Mouse (Mus musculus): ENCODE measurements around the gene Chd9.
"Not testable (repeated sequence)": the region's sequence is repeated elsewhere in the genome, so short reads cannot be mapped to it uniquely, and the experiment has no call there.

Chd9 gene

DNA sequence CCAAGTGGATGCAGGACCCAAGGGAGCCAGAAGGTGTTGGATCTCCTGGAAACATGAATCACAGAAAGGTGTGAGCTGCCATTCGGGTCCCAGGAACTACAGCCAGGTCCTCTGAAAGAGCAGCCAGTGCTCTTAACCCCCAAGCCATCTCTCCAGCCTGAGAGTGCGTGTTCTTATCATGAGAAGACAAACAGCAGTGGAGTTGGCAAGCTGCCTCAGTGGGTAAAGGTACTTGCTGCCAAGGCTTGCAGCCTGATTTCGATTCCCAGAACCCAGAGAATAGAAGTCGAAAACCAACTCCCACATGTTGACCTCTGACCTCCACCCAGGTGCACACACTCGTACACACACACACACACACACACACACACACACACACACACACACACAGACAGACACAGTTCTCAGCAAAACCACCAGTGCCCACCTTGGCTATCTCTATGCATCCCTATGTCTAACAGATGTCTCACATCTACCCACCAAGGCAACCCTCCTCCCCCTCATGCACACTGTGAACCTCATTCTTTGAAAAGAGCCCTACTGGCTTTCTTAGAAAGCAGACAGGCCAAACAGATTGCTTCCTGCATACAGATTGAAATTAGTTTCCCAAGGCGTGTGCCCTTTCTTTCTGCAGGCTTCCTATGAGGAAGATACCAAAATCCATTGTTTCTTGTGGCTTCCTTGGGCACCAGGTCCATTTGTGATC is 43.4 kb downstream of the Chd9 start:
- DNase-seq (ENCODE audit: low spot score), result peak; percentile 44

DNA sequence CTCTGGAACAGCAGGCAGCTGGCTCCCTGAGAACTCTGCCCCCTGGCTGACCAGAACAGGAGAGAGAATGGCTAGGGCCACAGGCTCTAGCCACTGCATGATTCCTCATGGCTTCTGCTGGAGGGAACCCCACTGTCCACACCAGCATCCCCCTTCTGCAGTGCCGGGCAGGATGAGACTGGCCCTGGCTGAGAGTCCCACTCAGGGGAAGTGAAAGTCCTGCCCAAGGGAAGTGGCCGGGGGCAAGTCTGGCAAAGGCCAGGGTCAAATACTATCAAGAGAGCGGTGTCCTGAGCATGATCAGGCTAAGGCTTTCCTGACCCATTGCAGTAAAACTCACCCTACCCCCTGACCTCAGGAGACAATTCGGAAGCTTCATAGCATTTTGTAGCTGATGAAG is 44.9 kb downstream of the Chd9 start:
- no peak for DNase-seq (ENCODE audit: low spot score)

DNA sequence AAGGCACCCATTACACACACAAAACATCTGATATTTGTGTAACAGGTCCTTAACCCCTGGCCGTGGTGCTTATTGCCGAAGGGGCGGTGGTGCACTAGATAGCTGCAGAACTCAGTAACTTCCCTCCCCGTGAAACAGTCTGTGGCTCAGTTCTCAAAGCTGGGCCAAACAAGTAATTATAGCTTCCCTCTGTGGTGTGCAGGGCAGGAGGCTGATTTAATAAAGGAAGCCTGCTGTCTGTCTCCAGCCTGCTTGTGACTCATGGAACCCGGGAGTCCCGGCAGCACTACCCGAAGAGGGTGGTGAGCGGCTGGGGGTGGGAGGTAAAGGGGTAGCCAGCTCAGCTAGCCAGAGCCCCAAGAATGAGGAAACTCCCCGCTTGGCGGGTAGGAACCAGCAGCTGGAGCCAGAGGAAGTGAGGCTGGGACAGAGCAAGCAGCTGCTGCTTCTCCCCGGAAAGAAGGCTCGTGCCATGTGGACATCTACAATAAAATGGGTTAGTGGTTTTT is 48.1 kb downstream of the Chd9 start:
- peak; percentile 58 for DNase-seq (ENCODE audit: low spot score)

DNA sequence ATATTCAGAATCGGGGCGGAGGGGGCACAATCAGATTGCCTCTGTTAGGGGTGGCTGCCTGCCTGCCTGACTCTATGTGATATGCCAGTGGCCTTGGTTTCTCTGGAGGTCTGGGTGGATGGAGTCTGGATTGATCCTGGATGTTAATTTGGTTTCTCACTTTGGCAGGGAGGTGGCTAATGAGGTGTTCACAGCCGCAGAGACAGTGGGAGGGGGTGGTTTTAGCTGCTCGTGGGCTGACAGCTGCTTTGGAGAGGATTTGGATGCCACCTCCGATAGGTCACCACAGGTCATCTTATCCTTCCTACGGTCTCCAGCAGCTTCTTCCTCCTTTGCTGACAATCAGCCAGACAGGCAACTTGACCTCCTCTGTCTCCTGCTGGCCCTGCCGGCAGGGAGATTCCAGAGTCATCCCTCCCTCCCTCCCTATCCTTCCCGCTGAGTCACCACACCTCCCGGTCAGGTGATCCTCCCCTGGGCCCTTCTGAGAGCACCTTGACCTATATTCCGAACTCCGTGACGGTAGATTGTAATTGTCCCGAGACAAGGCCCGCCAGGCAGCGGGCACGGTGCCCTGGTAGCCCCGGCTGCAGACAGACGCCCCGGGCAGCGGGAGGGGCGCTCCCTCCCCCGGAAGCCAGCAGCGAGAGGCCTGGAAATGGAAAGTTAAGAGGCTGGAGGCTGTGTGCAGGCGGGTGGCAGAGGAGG is 48.7 kb downstream of the Chd9 start:
- DNase-seq (ENCODE audit: low spot score), result peak; percentile 83

DNA sequence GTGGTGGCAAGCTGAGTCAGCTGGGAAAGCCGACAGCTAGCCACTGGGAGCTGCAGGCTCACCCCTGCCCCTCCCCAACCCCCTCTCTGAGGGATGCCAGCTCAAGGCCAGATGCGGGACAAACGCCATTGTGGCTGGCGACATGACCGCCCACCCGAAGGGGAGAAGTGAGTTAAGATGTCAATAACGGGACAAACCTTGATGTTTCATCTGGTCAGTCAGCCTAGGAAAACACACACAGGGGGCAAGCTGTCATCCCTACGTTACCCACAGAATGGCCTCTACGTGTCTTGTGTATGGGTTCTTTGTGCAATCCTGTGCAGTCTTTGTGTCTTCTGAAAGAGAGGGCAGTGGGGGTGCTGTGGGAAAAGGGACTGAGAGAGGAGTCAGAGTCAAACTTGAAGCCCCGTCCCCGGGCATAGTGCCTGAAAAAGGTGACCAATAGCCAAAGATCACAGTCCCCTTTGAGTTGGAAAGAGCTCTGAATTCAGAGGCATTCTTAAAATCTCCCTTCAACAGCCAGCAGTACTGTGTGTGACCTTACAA is 49.4 kb downstream of the Chd9 start:
- no peak for DNase-seq (ENCODE audit: low spot score)

DNA sequence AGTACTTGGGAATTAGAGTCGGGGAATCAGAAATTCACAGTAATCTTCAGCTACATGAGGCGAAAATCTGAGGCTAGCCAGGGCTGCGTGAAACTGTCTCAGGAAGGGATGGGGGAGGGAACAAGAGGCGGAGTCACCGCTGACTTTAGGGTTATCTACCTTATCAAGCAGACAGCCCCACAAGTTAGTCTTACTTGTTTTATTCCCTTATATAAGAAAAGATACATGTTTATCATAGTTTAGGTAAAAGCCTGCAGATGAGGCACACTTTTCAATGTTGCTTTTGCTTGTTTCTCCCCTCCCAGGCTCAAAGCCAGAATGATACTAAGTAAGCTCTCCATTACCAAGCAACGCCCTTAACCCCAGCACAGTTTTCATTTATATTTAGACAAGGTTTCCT is 50.4 kb downstream of the Chd9 start:
- DNase-seq (ENCODE audit: low spot score), result no peak

DNA sequence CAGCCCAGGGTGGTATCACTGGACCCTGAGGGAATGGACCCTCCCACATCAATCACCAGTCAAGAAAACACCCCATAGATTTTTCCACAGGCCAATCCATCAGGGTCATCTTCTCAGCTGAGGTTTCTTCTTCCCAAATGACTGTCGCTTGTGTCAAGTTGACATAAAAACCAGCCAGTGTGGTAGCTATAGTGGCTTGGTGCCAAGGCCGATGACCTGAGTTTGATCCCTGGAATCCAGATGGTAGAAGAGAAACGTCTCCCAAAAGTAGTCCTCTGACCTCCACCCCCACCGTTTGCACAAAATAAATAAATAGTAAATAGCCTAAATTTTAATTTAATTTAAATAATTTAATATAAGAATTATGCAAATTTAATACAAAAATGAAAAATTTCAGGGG is 51.9 kb downstream of the Chd9 start:
- DNase-seq (ENCODE audit: low spot score), result no peak

DNA sequence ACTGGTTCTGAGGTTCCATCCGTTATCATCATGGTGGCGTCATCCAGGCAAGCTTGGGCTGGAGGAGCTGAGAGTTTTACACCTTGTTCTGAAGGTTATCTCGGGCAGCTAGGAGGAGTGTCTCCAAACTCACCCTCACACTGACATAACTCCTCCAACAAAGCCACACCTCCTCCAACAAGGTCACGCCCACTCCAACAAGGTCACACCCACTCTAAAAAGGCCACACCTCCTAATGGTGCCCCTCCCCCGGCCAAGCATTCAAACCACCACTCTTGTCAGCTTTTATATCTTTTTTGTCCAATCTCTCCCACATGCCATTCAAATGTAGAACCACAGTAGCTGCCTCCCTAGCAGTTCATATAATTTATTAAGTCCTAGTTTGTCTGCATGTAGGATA is 53.0 kb downstream of the Chd9 start:
- DNase-seq (ENCODE audit: low spot score), result no peak

DNA sequence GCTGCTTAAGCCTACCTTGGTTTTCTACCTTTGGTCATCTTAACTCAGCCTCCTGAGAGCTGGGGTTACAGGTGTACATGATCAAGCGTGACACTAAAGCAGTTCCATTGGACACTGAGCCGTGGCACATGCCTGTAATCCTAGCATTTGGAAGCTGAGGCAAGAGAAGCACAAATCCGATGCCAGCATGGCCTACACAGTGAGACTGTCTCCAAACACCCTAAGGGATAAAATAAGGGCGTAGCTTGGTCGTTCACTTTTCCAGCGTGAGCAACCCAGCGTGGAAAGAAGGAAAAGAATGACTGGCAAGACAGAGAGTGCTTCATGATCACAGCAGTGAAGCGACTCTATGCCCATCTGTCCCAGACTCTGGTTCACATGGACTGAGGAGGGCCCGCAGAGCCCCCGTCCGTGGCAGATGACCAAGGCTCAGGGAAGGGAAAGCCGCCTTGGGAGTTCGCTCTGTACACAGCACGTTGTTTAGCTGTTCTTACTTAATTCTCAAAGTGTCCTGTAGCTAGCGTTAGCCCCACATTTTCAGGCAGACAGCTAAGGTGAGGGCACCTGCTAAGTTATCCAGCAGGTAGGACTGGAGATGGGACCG is 54.0 kb downstream of the Chd9 start:
- no peak for DNase-seq (ENCODE audit: low spot score)

DNA sequence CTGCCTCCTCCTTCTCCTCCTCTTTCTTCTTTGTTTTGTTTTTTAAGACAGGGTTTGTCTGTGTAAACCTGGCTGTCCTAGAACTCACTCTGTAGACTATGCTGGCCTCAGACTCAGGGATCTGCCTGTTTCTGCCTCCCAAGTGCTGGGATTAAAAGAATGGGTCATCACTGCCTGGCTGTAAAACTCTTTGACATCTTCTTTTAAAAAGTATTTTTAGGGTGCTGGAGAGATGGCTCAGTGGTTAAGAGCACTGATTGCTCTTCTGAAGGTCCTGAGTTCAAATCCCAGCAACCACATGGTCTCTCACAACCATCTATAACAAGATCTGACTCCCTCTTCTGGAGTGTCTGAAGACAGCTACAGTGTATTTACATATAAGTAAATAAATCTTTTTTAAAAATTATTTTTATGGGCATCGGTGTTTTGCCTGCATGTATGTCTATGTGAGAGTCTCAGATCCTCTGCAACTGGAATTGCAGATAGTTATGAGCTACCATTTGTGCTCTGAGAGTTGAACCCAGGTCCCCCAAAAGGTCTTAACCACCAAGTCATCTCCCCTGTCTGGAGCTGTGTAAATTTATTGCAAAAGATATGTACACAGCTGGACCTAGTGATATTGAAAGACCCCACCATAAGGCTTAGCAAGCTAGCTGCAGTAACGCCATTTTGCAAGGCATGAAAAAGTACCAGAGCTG is 57.7 kb downstream of the Chd9 start:
- no peak for DNase-seq (ENCODE audit: low spot score)

DNA sequence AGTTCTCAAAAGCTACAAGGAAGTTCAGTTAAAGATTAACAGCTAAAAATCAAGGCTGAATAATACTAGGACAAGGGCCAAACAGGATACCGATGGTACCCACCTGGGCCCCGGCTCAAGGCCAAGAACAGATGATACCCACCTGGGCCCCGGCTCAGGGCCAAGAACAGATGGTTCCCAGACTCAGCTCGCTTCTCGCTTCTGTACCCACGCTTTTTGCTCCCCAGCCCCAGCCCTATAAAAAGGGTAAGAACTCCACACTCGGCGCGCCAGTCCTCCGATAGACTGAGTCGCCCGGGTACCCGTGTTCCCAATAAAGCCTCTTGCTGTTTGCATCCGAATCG is 58.2 kb downstream of the Chd9 start:
- not testable (repeated sequence) for DNase-seq (ENCODE audit: low spot score)

DNA sequence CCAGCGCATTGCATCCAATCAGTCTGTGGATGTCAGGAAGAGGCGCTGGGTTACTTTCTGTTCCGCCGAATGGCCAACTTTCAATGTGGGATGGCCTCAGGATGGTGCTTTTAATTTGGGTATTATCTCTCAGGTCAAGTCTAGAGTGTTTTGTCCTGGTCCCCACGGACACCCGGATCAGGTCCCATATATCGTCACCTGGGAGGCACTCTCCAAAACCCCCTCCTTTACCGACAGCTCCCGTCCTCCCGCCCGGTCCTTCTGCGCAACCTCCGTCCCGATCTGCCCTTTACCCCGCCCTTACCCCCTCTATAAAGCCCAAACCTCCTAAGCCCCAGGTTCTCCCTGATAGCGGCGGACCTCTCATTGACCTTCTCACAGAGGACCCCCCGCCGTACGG is 59.2 kb downstream of the Chd9 start:
- not testable (repeated sequence) for DNase-seq (ENCODE audit: low spot score)

DNA sequence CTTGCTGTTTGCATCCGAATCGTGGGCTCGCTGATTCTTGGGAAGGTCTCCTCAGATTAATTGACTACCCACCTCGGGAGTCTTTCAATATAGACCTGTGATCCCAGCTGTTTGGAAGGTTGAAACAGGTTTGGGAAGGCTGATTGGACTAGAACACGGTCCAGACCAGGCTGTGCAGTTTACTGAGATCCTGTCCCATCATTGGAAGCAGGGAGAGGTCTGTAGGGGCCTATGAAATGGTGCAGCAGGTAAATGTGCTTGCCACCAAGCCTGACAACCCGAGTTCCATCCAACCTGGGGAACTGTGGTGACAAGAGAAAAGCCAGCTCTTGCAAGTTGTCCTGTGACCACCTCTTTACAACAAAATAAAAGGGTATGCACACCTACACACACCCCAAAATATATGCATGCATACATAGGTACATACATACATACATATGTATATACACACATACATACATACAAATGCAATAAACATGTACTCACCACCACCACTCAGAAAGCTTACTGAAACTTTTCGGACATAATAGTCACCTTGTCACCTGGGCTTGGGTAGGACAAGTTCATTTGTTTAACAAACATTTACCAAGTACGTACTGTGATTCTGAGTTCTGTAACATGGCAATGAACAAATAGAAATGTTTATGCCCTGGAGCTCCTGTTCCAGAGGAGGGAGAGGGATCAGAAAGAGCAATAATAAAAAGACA is 63.9 kb downstream of the Chd9 start:
- DNase-seq (ENCODE audit: low spot score), result no peak

DNA sequence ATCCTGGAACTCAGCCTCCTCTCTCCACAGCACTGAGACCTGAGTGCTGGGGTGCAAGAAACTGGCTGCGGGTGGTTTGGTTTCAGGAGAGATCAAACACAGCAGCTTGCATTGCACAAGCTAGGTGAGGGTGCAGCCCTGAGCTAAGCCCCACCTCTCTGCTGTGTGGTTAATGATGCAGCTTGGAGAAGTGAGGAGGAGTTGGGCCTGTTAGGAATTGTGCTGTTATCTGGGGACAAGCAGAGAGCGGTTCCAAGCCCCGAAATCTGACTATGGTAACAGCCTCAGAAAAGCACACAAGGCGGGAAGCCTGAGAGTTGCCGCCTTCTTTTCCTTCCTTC is 64.4 kb downstream of the Chd9 start:
- DNase-seq (ENCODE audit: low spot score), result no peak

DNA sequence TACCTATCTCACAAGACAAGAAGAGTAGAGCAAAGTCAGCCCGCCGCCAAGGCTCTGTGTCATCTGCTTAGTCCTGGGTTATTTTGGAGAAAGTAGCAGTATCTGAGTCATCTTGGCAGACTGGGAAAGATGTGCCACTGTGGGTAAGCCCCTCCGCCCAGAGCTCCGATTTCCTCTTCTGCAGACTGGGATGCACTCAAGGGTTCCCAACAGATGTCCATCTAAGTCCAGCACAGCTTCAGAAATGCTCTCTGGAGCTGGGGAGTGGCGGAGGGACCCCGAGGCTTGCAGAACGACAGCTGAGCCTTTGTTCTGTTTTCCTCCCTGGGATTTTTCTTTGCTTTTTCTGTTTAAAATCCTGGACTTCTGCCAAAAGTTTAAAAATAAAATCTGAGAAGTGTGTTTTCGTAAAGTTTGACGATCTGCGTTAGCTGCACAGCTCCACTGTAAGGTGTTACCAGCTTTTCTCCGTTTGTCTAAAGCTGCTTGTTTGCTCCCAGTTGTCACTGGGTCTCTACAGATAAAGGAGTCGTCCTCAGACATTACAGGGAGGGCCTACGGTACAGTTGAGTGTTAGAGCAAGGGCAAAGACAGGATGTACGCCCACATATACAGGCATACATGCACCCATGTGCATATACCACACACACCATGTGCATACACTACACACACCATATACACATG is 66.2 kb downstream of the Chd9 start:
- no peak for DNase-seq (ENCODE audit: low spot score)

DNA sequence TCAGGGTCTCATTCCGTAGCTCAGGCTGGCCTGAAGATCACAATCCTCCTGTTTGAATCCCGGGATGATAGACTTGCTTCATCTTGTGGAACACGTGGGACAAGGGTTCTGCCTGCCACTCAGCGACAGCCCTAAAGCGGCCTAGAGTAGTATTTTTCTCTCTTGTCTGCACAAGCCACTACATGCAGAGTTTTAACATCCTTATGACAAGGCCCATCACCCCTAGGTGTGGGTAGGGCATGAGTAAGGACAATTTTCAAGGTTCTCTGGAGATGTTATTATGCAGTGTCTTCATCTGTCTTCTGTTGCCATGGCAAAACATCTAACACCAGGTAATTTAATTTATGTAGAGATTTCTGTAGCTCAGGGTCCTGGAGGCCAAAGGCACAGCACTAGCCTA is 69.2 kb downstream of the Chd9 start:
- no peak for DNase-seq (ENCODE audit: low spot score)

DNA sequence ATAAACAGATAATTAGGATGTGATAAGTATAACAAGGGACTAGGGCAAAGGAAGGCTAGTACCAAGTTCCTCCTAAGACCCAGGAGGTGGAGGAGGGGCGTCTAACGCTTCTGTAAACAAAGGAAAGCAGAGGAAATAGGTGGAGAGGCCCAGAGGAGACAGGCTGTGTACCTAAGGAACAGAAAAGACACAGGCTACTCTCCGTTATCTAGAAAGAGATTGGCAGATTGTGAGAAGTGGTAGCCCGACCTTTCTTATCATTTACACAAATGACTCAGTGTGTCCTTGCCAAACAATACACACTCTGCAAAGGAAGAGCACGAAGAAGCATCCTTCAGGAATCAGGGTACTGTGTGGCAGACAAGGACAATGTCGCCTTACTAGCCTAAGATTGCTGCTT is 70.4 kb downstream of the Chd9 start:
- no peak for DNase-seq (ENCODE audit: low spot score)

DNA sequence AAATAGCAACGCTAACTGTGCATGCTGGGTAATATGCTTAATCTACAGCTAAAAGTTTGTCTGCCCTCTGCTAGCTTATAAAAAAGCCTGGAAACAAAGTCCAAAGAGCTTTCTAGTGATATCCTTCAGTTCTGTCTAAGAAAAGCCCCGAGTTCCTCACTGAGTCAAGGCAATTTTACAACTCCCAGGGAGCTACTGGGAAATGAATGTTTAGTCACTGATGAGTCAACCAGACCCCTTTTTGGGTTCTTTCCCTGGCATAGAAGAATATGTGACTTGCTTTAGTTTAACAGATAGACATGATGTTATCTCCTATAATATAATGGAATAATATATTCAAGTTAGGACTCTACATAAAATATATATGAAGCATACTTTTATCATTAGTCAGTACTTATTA is 73.8 kb downstream of the Chd9 start:
- no peak for DNase-seq (ENCODE audit: low spot score)

DNA sequence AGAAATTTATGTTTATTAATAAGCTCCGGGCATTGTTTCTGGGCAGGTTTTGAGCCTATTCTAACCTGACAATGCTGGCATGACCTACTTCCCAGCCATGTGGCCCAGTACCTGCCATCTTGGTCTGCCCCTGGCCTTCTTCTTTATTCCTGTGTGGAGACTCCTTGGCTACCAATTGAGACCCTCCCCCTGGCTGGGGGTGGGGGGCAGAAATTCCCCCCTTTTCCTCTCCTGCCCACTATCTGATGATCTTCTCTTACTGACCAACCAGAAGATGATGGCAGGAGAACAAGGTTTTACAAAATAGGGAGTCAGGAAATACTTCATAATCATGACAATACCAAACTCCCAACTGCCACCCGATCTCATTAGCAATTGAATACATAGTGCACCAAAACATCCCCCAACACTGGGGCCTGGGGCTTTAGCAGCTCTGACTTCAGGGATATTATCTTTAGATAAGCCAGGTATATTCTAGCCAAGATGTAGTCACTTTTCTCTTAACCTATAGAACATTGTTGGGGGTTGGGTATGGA is 76.1 kb downstream of the Chd9 start:
- no peak for DNase-seq (ENCODE audit: low spot score)

DNA sequence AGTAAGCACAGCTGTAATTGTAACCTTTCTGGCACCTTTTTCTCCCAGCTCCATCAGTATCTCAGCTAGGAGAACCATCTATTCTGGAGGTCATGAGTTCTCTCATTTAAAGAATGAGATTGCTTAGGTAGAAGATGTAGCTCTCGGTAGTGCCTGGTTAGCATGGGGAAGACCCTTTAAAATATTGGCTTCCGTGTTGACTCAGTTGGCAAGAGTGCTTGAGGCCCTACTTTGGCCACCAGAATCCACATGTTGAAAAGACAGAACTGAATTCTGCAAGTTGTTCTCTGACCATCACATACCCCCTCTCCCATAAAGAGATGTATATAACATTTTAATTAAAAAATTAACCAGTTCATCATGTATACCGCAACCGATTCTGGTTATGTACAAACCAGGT is 78.8 kb downstream of the Chd9 start:
- DNase-seq (ENCODE audit: low spot score), result no peak

DNA sequence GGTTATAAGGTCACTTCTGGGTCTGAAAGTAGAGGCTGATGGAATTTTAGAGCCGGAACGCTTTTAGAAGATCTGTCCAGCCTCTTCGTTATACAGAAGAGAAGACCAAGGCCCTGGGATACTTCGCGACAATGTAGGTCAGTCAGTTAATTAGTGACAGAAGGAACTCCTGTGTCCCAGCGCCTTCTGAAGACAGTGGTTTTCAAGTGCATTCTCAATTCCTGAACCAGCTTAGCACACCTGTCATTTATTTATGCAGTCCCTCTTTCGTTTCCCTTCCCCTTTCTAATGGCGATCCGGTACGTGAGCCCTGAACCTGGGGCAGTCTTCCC is 79.3 kb downstream of the Chd9 start:
- DNase-seq (ENCODE audit: low spot score), result no peak

Data from ovary, postnatal 36 days (tissue).